Mouse (Mus musculus): ENCODE data around the gene Nf2. TPM values are rescaled to one million over a fixed set of nuclear protein-coding genes. Genes with fewer than 3 reads are reported as not detected.
"Not testable (repeated sequence)": the region's sequence is repeated elsewhere in the genome, so short reads cannot be mapped to it uniquely, and the experiment has no call there.

Gene Nf2
- polyA plus RNA-seq, 1 experiment from 2014 or later: 68.1 TPM

- ATAC-seq: no peak
- WGBS: 89% methylated on average over 3 of the region's 3 CpGs
Observed at GRCm38 (mm10) chr11:4826152-4826778, 23.1 kb downstream of the Nf2 start.

GRCm38 (mm10) chr11:4823655-4824312 is 25.6 kb downstream of the Nf2 start:
- H3K27ac ChIP-seq (ENCODE audit: low read depth, low read length): no peak overlapping the region
- H3K9ac ChIP-seq (ENCODE audit: low read depth, low read length): no peak overlapping the region
- no peaks in the 10 kb centered on the region for H3K27me3 ChIP-seq (replicated peaks; ENCODE audit: control insufficient read depth, insufficient read depth, low read length)
- no peak overlapping the region for H3K4me2 ChIP-seq (ENCODE audit: low read length)
- H3K4me3 ChIP-seq (ENCODE audit: low read length): no peak overlapping the region
- 94% methylated on average over 6 of the region's 6 CpGs for WGBS
- no peaks in the 10 kb centered on the region; the same call in 1 of the 2 replicates for H3K4me1 ChIP-seq (ENCODE audit: control insufficient read depth, insufficient read depth, low read depth, low read length)
- no peaks in the 10 kb centered on the region for H3K36me3 ChIP-seq (ENCODE audit: control insufficient read depth, insufficient read depth, low read length)
- ATAC-seq: no peak
- no peaks in the 10 kb centered on the region for H3K9me3 ChIP-seq (ENCODE audit: control insufficient read depth, low read length)

More at GRCm38 (mm10) chr11:4826152-4826778, 23.1 kb downstream of the Nf2 start:
- Histone ChIP-seq H3K27ac (ENCODE audit: low read depth, low read length) (no peak overlapping the region), H3K4me3 (ENCODE audit: low read length) (no peak overlapping the region), H3K36me3 (ENCODE audit: control insufficient read depth, insufficient read depth, low read length) (no peaks in the 10 kb centered on the region), H3K9ac (ENCODE audit: low read depth, low read length) (no peak overlapping the region), H3K9me3 (ENCODE audit: control insufficient read depth, low read length) (no peaks in the 10 kb centered on the region), H3K4me2 (ENCODE audit: low read length) (no peak overlapping the region), H3K27me3 (replicated peaks; ENCODE audit: control insufficient read depth, insufficient read depth, low read length) (no peaks in the 10 kb centered on the region), H3K4me1 (ENCODE audit: control insufficient read depth, insufficient read depth, low read depth, low read length) (no peaks in the 10 kb centered on the region; the same call in 1 of the 2 replicates)

GRCm38 (mm10) chr11:4822446-4822842 is 26.9 kb downstream of the Nf2 start:
- H3K4me1 ChIP-seq (ENCODE audit: control insufficient read depth, insufficient read depth, low read depth, low read length); H3K27ac ChIP-seq (ENCODE audit: low read depth, low read length); H3K9me3 ChIP-seq (ENCODE audit: control insufficient read depth, low read length); H3K27me3 ChIP-seq (replicated peaks; ENCODE audit: control insufficient read depth, insufficient read depth, low read length); H3K36me3 ChIP-seq (ENCODE audit: control insufficient read depth, insufficient read depth, low read length); H3K4me3 ChIP-seq (ENCODE audit: low read length); H3K9ac ChIP-seq (ENCODE audit: low read depth, low read length); H3K4me2 ChIP-seq (ENCODE audit: low read length); ATAC-seq: not testable (repeated sequence)
- WGBS: 93% methylated on average over 4 of the region's 4 CpGs

GRCm38 (mm10) chr11:4821492-4822445 is 27.6 kb downstream of the Nf2 start:
- no peaks in the 10 kb centered on the region for H3K9me3 ChIP-seq (ENCODE audit: control insufficient read depth, low read length)
- no peak overlapping the region for H3K4me3 ChIP-seq (ENCODE audit: low read length)
- WGBS: 46% methylated on average over 7 of the region's 7 CpGs
- H3K9ac ChIP-seq (ENCODE audit: low read depth, low read length): no peak overlapping the region
- H3K4me1 ChIP-seq (ENCODE audit: control insufficient read depth, insufficient read depth, low read depth, low read length): no peaks in the 10 kb centered on the region; the same call in 1 of the 2 replicates
- no peak overlapping the region for H3K4me2 ChIP-seq (ENCODE audit: low read length)
- H3K27ac ChIP-seq (ENCODE audit: low read depth, low read length): no peak overlapping the region
- H3K36me3 ChIP-seq (ENCODE audit: control insufficient read depth, insufficient read depth, low read length): no peaks in the 10 kb centered on the region
- H3K27me3 ChIP-seq (replicated peaks; ENCODE audit: control insufficient read depth, insufficient read depth, low read length): no peaks in the 10 kb centered on the region
- ATAC-seq: peak; percentile 87

GRCm38 (mm10) chr11:4814507-4815450 is 34.6 kb downstream of the Nf2 start:
- no peak for ATAC-seq
- H3K4me1 ChIP-seq (ENCODE audit: control insufficient read depth, insufficient read depth, low read depth, low read length): no peaks in the 10 kb centered on the region
- H3K4me2 ChIP-seq (ENCODE audit: low read length): no peak overlapping the region
- no peaks in the 10 kb centered on the region; the same call in 1 of the 2 replicates for H3K36me3 ChIP-seq (ENCODE audit: control insufficient read depth, insufficient read depth, low read length)
- H3K27ac ChIP-seq (ENCODE audit: low read depth, low read length): no peak overlapping the region
- no peaks in the 10 kb centered on the region for H3K9me3 ChIP-seq (ENCODE audit: control insufficient read depth, low read length)
- 83% methylated on average over 7 of the region's 7 CpGs for WGBS
- no peaks in the 10 kb centered on the region for H3K27me3 ChIP-seq (replicated peaks; ENCODE audit: control insufficient read depth, insufficient read depth, low read length)
- H3K9ac ChIP-seq (ENCODE audit: low read depth, low read length): no peak overlapping the region
- no peak overlapping the region for H3K4me3 ChIP-seq (ENCODE audit: low read length)

GRCm38 (mm10) chr11:4808311-4808710 is 41.0 kb downstream of the Nf2 start:
- Histone ChIP-seq H3K27me3 (replicated peaks; ENCODE audit: control insufficient read depth, insufficient read depth, low read length) (no peaks in the 10 kb centered on the region), H3K4me2 (ENCODE audit: low read length) (no peak overlapping the region), H3K4me1 (ENCODE audit: control insufficient read depth, insufficient read depth, low read depth, low read length) (peaks cover 7% of the 10 kb centered on the region; the same call in 1 of the 2 replicates), H3K27ac (ENCODE audit: low read depth, low read length) (no peak overlapping the region), H3K4me3 (ENCODE audit: low read length) (no peak overlapping the region), H3K36me3 (ENCODE audit: control insufficient read depth, insufficient read depth, low read length) (no peaks in the 10 kb centered on the region; the same call in 1 of the 2 replicates), H3K9me3 (ENCODE audit: control insufficient read depth, low read length) (no peaks in the 10 kb centered on the region), H3K9ac (ENCODE audit: low read depth, low read length) (no peak overlapping the region)
- WGBS: 80% methylated on average over 6 of the region's 6 CpGs
- no peak for ATAC-seq

- no peaks in the 10 kb centered on the region for H3K27me3 ChIP-seq (replicated peaks; ENCODE audit: control insufficient read depth, insufficient read depth, low read length)
- H3K4me3 ChIP-seq (ENCODE audit: low read length): no peak overlapping the region
- H3K9ac ChIP-seq (ENCODE audit: low read depth, low read length): no peak overlapping the region
- no peak overlapping the region for H3K27ac ChIP-seq (ENCODE audit: low read depth, low read length)
- peaks cover 11% of the 10 kb centered on the region for H3K4me1 ChIP-seq (ENCODE audit: control insufficient read depth, insufficient read depth, low read depth, low read length)
- 76% methylated on average over 6 of the region's 6 CpGs for WGBS
- no peak for ATAC-seq
- H3K36me3 ChIP-seq (ENCODE audit: control insufficient read depth, insufficient read depth, low read length): no peaks in the 10 kb centered on the region
- no peaks in the 10 kb centered on the region for H3K9me3 ChIP-seq (ENCODE audit: control insufficient read depth, low read length)
- H3K4me2 ChIP-seq (ENCODE audit: low read length): no peak overlapping the region
Observed at GRCm38 (mm10) chr11:4806031-4806715, 43.2 kb downstream of the Nf2 start.

- H3K4me1 ChIP-seq (ENCODE audit: control insufficient read depth, insufficient read depth, low read depth, low read length): peaks cover 11% of the 10 kb centered on the region
- 95% methylated on average over 6 of the region's 6 CpGs for WGBS
- H3K27ac ChIP-seq (ENCODE audit: low read depth, low read length): no peak overlapping the region
- no peak for ATAC-seq
- no peaks in the 10 kb centered on the region for H3K9me3 ChIP-seq (ENCODE audit: control insufficient read depth, low read length)
- H3K9ac ChIP-seq (ENCODE audit: low read depth, low read length): no peak overlapping the region
- no peak overlapping the region for H3K4me3 ChIP-seq (ENCODE audit: low read length)
- H3K4me2 ChIP-seq (ENCODE audit: low read length): no peak overlapping the region
- H3K36me3 ChIP-seq (ENCODE audit: control insufficient read depth, insufficient read depth, low read length): no peaks in the 10 kb centered on the region
- H3K27me3 ChIP-seq (replicated peaks; ENCODE audit: control insufficient read depth, insufficient read depth, low read length): no peaks in the 10 kb centered on the region
Observed at GRCm38 (mm10) chr11:4804921-4805562, 44.3 kb downstream of the Nf2 start.
